Mouse (Mus musculus) frontal cortex, postnatal 36 days (tissue): ENCODE measurements around the gene Ints2.
"Not testable (repeated sequence)": the region's sequence is repeated elsewhere in the genome, so short reads cannot be mapped to it uniquely, and the experiment has no call there.

Experiments used
- DNase-seq, 2 experiments: peaks; one replicate each; pipeline ENCODE4 v3.0.0; 2022; ENCODE audit warnings: low spot score in 2 of 2

Gene Ints2

DNA sequence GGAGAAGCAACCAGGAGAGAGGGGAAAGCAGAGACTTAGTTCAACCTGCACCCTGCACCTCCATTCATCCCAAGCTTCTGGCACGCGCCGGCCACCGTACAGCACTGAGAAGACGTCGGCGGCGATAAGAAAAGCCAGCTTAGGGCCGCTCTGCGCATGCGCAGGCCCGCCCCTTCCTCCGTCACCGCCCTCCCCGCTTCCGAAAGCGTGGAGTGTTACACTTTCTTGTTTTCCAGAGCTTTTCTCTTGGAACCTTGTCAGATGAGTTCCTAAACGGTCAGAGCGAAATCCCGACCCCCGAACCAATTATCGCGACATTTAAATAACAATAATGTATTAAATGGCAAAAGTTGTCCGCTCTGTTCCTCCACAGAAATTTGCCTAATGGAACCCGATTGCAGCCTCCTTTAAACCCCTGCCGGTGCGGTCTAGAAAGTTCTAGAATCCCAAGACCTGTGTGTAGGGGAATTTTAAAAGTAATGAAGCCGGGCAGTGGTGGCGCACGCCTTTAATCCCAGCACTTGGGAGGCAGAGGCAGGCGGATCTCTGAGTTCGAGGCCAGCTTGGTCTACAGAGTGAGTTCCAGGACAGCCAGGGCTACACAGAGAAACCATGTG lies at the start of gene Ints2:
TSS of gene Ints2 (minus strand) at position 116 of the 617 bp plus-strand sequence.
- peak; percentile 94 to 96 for DNase-seq

DNA sequence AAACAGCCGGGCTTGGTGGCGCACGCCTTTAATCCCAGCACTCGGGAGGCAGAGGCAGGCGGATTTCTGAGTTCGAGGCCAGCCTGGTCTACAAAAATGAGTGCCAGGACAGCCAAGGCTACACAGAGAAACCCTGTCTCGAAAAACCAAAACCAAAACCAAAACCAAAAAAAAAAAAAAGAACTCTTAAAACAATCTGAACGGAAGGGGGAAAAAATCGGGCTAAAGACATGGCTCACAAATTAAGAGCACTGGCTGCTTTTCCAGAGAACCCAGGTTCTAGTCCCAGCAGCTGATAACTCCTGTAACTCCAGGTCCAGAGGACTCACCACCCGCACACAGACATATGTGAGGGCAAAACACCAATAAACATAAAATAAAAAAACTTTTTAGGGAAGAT lies 34.8 kb upstream of the Ints2 start:
- not testable (repeated sequence) for DNase-seq

DNA sequence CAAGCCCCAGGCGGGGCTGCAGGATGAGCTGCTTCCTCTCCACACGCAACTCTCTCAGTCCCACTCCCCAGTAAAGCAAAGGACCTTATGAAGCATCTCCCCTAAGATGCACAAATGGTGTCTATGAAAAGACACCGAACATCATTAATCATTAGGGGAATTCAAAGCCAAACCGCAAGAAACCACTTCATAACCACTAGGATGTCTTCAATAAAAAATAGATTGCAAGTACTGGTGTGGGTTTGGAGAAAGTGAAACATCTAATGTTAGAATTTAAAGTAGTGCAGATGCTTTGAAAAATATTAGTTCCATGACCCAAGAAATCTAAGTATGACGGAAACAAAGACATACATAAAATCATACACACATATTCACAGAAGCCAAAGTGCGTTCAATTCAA lies 34.3 kb upstream of the Ints2 start:
- no peak for DNase-seq

DNA sequence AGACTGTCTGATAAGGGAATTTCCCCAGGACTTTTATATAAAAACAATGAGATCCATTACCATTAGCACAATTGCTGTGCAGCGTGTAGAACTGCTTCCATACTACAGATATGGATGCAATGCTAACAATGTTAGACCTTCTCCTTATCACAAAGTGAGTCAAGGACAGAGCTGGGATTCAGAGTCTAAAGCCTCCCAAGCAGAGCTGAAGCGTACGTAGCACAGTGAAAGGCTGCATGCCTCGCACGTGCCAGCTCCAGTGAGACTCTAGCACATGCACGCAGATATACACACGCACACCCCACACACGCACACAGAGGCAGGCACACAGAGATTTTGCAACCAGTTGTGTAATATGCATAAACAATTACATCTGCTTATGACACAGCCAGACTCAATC lies 28.4 kb upstream of the Ints2 start:
- DNase-seq, result no peak

DNA sequence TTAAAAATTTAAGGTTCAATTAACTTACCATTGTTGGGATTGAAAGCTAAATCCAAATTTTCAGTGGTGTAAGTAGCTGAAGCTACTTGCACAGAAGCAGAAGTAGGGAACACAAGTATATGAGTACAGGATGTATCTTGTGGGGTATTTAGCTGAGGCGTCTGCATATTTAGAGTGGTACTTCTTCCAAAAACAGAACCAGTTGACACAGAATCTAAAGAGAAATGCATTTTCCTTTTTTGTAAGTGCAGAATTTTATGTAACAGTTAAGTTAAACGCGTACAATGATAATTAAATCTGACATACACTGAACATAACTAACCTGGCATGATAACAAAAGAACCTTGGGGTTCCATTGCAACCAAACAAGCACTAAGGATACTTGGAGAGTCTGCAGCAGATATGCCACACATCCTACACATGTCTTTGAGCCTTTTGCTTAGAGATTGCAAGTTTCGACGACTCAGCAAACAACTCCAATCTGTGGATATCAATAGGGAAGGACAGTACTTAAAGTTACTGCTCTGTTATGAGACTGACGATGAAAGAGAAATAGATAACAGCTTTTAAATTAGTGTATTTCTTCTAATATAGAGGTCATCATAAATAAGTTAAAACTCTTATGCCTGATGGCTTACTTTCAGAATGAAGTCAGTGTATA lies 21.2 kb upstream of the Ints2 start:
- DNase-seq, result no peak

DNA sequence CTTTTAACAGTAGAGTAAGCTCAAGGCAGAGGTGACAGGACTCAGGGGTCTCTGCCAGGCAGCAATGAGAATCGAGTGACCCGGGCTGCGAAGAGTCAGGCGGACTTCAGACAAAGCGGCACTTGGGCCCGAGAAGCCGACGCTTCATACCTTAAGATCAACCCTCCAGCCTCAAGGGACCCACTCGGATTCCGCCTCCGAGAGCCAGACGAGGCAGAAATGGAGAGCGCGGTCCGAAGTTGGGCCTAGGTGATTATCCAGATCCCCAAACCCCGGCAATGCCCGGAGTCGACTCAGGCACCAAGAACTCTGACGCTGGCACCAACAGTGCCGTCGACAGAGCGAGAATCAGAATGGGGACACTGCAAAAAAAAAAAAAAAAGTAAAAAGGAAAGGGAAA lies 321 bp downstream of the Ints2 start:
- no peak for DNase-seq

DNA sequence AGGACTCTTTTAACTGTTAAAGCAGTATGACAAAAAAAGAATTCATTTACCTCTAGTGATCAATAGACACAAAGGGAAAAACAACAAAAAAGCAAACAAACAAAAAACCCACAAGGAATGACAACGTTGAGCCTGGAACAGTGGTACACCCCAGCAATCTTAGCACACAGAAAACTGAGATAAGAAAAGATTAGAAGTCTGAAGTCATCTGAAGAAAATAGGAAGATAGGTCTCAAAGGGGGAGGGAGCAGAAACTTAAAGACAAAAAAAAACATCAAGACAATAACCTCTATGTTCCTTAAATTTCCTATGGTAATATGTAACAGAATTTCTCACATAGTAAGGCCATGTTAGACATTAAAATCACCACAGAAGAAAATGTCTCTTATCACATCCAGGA lies 4.0 kb downstream of the Ints2 start:
- no peak for DNase-seq

DNA sequence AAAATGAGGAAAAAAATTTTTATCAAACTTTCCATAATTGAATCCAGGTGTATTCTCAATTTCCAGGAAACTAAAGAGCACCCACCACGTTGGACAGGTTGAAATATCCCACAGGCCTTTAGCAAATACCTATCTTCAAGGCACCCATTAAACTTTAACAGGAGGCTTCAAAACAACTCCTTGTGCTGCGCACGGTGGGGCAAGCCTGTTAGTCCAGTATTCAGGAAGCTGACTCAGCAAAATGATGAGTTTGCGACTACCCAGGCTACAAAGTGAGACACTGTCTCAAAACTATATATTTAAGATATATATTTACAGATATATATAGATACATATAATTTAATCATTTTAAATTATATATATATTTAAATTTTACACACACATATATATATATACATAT lies 24.9 kb downstream of the Ints2 start:
- DNase-seq, result no peak

DNA sequence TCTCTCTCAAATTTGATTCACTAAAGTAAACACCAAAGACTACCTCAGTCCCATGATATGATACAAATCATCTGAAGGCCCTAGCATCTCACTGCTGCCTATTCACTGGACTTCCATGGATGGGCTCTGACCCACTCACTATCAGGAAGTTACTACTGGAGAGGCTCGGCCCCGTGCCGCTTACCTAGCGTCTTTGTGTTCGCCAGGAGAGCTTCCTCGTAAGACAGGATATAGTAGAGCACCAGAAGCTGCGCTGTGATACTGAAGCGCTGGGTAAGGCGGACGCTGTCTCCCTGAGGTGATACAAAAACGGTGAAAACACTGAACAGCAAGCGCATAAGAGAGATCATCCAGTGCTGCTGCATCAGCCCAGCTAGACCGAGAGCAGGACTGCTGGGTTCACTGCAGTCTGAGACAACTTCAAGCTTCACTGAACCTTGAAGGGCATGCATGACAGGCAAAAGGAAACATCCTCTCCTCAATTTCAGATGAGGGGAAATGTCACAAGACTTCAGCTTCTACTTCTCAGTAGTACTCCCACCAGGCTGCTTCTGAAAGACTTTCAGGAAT lies 25.5 kb downstream of the Ints2 start:
- DNase-seq, result no peak

DNA sequence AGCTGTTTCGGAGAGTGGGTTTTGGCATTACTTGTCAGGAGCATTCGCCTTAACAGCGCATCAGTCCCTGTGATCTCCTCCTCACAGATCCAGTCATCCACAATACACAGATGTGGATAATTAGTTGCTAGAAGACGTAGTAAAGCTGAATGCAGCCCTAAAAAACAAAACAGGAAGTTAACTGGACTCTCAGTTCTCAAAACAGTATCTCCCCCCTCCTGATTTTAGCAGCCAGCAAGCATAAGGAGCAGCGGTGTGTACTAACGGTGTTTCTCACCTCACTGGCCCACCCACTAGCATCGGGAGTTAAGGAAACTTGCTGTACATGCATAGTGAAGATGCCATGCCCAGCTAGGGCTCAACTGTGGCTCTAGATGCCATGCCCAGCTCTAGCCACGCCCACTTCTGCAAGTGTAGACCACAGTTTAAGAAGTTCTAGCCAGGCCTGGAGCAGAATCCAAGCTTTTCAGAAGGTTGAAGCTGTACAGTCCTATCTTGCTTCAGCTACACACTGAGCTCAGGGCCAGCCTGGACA lies 30.7 kb downstream of the Ints2 start:
- no peak for DNase-seq

DNA sequence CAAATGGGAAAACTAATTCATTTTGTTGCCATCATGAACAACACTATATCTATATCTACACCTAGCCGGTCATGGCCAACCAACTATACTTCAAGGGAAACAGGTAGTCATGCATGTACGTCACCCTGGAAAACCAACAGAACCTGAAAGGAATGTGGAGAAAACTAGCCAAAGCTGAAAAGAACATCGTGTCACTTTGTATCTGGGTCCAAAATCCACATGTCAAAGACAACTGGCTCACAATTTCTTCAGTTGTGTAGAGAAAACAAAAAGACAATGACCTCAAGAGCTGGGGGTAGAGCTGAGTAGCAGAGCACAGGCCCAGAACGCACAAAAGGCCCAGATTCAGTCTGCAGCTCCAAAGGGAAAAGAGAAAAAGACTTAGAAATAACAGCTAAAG lies 31.6 kb downstream of the Ints2 start:
- no peak for DNase-seq

DNA sequence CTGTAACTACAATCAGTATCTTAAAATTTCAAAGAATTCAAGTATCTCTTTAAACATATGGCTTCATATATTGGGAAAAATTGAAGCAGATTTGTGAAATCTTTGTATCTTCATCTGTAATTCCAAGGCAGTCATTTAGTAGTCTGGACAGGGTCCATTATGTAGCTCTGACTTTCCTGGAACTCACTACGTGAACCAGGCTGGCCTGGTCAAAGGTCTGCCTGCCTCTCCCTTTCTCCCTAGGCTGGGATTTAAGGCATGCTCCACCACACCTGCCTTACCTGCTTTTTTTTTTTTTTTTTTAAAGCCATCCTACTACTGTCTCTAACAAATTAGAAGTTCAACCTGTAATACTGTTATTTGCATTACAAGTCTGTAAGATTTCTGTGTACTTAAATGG lies 45.6 kb downstream of the Ints2 start:
- no peak for DNase-seq

DNA sequence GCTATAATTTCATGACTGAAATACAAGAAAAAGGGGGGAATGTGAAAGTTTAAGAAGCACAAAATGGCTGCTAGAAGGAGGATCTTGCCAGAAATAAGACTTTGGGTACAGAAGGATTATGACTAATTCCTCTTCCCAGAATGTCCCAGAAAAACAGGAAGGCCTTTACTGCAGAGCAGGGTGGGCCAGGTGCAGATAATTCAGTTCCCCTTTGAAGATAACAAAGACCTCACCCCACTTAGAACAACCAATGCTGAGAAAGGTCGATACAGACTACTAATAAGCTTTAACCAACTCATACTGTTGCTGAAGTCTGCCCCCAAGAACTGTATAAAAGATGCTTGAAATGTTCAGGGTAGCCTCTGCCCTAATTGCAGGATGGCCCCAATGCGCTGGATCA lies 48.3 kb downstream of the Ints2 start:
- DNase-seq, result no peak

DNA sequence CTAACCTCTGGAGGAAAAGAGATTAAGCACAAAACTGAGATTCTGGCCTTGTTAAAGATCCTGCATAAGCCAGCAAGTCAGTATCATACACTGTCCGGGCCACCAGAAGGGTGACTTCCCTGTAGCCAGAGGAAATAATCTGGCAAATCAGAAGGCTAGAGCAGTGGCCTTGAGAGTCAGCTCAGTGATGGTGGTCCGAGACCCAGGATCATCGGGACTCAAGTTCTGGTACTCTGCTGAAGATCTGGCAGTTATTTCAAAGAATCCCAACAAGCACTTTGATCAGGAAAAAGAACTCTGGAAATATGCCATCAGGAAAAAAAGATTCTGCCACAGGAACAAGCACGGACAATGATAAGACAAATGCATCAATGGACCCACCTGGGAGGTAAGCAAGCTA lies 51.5 kb downstream of the Ints2 start:
- DNase-seq, result no peak

DNA sequence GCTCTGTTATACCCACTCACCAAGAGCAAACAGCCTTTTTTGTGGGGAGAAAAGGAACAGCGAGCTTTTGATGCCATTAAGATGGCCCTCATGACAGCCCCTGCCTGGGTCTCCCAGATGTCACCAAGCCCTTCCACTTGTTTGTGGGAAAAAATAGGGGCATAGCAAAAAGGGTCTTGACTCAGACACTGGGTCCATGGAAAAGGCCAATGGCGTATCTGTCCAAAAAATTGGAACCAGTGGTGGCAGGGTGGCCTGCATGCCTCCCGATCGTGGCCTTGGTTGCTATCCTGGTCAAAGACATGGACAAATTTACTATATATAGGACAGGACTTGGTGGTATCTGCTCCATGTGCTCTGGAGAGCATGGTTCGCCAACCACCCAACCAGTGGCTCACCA lies 52.3 kb downstream of the Ints2 start:
- DNase-seq, result no peak

DNA sequence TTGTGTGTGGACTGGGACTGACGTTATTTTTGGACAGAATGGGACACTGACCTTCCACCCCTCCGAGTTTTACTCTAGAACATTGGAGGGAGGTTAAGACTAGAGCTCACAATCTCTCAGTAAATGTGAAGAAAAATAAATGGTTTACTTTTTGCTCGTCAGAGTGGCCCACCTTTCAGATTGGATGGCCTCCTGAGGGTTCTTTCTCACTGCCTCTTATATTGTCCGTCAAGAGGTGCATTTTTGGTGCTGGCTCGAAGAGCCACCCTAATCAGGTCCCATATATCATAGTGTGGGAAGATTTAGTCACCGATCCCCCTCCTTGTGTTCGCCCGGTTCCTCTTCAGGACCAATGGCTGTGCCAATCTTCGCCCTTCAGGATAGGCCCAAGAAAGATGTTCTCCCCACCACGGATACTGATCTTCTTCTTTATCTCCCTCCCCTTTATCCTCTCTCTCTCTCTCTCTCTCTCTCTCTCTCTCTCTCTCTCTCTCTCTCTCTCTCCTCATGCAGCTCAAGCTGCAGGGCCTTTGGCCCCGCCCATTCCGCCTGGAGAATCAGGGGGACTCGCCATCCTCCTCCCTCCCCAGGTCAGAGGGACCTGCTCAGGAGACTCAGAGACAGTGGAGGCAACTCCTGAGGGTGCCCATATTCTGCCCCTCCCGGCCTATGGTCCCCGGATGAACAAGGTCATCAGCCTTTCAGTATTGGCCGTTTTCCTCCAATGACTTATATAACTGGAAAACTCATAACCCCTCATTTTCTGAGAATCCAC lies 55.3 kb downstream of the Ints2 start:
- no peak for DNase-seq

DNA sequence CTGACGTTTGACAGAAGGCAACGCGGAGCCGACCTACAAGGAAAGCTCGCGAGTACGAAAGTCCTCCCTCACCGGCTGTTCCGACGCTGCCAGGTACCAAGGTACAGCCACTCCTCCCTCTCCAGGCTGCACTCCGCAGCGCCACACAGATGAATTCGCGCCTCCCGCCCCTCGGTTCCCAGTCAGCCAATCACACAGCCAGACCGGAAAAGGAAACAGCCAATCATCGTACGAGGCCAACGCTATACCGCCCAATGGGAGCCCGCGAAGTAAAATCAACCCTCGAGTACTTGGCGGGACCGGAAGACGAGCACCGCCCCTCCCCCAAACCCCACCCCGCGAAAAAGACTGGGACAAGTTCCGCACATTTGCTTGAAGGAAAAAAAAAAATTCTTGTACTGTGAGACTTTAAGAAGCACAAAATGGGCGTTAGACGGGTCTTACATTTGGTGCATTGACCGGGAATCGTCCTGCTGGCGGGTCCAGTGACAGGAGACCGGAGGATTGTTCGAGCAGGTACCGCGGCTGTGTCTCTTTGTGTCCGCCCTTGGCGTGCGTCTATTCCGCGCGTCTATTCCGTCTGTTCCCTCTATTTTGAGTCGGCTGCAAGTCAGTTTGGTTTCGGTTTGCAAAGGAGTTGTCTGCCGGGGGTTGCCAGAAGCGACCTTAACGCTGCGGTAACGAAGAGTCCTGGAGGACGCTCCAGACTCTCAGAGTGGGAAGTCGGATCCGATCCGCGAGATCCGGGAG lies 56.2 kb downstream of the Ints2 start, which contains the start of gene Brip1:
TSS of gene Brip1 (minus strand) at position 157 of the 750 bp plus-strand sequence.
- DNase-seq, result peak; percentile 85 to 90

DNA sequence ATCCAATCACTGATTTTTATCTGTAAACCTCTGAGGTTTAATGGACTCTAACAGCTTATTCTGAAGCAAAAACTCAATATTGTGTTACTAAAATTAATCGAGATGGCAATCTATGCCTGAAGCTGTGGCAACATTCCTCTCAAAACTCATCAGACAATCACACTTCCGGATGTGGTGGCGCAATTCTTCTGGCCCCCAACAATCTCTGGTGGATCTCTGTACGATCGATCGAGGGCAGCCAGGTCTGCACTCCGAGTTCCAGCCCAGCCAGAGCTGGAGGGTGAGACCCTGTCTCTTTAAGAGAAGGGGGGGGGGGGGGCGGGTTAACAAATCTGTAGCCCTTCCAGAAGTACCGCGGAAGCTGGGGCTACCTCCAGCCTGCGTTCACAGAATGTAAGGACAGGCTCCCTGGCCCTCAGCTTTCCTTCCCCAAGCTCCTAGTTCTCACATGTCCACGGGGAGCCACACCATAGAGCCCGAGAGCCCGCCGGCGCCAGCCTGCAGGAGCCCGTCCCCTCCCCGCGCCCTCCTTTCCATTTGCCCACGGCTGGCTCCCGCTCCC lies 56.8 kb downstream of the Ints2 start:
- no peak for DNase-seq

DNA sequence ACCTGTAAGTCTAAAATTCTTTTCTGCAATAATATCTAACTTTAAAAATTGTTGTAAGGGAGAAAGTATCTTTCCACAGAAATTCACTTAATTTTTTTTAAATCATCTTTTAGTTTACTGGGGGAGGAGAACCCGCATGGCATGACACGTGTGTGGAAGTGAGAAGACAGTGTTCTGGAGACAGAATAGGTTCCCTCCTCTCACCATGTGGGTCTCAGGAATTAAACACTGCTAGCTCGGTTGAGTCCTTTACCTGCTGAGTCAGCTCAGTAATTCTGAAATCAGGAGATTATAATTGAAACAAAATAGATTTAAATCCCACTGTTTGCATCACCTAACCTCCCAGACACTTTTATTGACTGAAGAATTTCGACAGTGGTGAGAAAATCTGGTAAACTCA lies 57.6 kb downstream of the Ints2 start:
- no peak for DNase-seq

DNA sequence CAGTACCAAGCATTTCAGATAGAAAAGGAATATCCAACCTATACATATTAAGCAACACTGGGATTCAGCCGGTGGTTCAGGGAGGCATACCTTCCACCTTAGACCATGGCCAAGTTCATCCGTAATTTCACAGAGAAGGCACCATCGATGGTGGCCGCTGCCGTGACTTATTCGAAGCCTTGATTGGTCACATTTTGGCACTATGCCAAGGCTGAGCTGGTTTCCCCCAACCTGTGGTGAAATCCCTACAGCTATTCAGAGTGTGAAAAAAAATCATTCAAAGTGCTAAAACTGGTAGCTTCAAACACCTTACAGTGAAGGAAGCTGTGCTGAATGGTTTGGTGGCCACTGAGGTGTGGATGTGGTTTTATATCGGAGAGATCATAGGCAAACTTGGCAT lies 72.2 kb downstream of the Ints2 start:
- not testable (repeated sequence) for DNase-seq

DNA sequence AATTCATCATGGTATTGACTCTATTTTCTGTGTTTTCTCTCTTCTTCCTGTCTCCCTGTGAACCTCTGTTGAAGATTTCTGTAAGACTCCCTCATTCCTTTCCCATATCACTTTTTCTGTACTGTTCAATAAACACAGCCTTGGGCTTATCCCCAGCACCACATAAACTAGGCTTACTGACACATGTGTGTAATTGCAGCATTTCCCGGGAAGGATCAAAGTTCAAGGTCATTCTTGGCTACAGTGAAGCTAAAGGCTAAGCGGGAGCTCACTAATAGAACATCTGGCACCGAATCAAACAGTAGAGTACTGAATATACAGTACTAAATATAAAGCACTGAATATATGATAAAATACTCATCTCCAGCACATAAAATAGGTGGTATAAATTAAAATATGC lies 81.5 kb downstream of the Ints2 start:
- no peak for DNase-seq
